Mouse (Mus musculus): ENCODE results near the gene Gna11. TPM values are rescaled to one million over a fixed set of nuclear protein-coding genes. Genes with fewer than 3 reads are reported as not detected.

Gna11 gene
- total RNA-seq, 2 experiments from 2014 or later: 25.7 to 30.3 TPM

DNA sequence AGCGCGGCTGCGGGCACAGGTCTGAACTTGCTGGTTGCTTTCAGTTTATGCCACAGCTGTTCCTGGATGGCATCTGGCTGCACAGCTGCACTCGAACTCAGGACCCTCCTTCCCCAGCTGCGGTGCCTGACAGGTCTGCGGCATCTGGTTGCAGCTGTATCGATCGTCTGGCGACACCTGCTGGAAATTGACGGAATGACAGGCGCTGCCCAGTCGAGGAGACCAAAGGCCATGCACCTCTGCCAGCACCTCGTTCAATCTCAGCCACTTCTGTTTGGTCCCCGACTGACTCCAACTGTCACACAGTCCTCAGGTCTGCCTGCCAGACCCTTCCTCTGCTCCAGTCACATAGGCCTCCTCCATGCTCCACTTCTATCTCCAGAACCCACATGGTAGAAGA, 18.2 kb downstream of the Gna11 start:
- peak; percentile 100 for TF ChIP-seq CTCF (IDR thresholded peaks at IDR 0.05)
- Histone ChIP-seq H3K4me3 (no peak overlapping the region), H3K27ac (no peak overlapping the region)
- intact Hi-C loops (cut with DNase I): loop anchor here (1.0 kb wide), 1 partner anchor 24 kb away; no protein-coding TSS in a partner anchor
- DNase-seq: peak; percentile 87

DNA sequence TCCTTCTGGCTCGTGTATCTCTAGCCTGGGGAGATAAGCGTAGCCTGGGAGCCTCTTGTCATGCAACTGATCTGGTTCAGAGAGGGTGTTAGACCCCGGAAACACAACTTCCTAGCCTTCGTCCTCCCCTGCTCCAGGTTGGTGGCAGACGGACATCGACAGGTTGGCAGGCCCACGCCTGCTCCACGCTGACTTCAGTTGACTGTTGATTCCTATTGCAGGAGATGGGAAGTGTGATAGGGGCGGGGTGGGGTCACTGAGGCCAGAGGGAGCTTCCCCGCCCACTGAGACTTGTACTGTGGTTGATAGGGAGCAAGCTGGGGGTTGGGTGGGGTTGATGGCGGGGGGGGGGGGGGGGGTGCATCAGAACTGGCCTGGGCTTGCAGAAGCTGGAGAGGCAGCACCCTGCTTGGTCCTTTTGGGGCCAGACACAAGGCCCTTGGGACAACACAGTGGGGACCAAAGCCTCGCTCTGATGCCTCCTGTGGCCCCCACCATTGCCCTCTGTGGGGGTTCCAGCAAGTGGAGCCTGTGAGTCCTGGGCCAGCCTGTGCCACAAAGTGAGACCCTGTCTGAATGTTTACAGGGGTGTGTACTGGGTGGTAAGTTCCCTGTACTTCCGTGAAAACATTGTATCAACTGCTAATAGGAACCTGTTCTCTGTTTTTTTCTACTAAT, 19.8 kb downstream of the Gna11 start:
- no peak overlapping the region for H3K4me3 ChIP-seq
- TF ChIP-seq CTCF (IDR thresholded peaks at IDR 0.05): no peak
- intact Hi-C loops (cut with DNase I): no loop called here
- H3K27ac ChIP-seq: 0 out of 2 replicates have a peak overlapping the region, but pooled peaks have one; percentile 43
- no peak for DNase-seq

DNA sequence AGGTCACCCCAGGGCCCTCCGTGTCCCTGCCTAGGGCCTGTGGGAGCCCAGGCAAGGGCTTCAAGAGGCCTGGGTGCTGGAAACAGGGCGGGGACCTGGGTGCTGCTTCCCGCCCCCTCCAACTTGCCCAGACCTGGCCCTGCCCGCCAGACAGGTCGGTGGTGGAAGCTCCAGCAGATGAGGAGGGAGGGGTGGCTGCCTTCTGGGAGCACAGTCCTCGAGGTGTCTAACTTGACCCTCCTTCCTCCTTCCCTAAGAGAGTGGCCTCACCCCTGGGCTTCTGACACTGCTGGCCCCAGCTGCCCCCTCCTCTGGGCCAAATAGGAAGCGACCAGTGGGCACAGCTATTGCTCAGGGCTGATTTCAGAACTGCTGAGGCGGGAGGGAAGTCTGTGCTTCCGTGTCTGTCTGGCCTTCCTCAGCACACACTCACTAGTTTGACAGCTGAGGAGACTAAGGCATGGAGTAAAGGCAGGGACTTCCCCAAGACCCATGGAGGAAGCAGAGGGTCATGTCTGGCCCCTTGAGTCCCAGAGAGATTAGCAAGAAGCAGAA, 20.9 kb downstream of the Gna11 start, which contains the start of gene Gna15:
Gna15 (minus strand) TSS at position 175 of the 555 bp plus-strand sequence.
- DNase-seq: no peak
- intact Hi-C loops (cut with DNase I): no loop called here
- Histone ChIP-seq H3K27ac (peak within 1 kb of the TSS; percentile 78), H3K4me3 (peak within 1 kb of the TSS; percentile 59)
- TF ChIP-seq CTCF (IDR thresholded peaks at IDR 0.05): no peak

DNA sequence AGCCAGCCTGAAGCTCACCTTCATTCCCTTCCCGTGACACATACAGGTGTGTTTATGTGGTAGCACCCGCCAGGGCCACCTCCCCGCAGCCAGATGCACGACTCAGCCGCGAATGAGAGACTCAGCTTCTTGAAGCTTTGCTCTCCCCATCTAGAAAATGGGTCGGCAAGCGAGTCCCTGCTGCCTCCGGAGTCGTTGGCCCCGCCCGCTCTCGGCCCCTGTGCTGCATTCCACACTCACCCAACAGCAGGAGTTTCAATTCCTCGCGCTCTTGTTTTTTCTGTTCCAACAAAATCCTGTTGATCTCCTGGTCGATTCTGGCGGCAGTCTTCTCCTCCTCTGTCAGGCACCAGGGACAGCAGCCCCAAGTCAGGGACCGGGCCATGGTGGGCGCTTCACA, 21.4 kb downstream of the Gna11 start:
- intact Hi-C loops (cut with DNase I): no loop called here
- Histone ChIP-seq H3K27ac (peak overlapping the region; percentile 78), H3K4me3 (peak overlapping the region; percentile 59)
- DNase-seq: no peak
- TF ChIP-seq CTCF (IDR thresholded peaks at IDR 0.05): no peak

DNA sequence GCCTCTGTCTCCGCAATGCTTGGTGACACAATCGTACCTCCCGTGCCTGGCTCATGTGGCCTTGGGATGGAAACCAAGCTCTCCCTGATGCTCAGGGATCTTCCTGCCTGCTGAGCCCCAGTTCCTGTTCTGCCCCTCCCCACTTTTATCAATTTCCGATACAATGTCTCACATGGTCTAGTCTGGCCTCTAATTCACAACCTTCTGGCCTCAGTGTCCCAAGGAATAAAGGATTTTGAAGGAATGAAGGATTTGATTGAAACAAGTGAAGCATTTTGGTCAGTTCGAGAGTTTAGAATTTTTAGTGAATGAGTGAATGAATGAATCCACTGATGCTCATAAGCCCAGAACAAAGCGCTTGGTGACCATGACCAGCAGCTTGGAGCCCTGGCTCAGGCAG, 21.8 kb downstream of the Gna11 start:
- Histone ChIP-seq H3K27ac (peak overlapping the region; percentile 78; the same call in 1 of the 2 replicates), H3K4me3 (peak overlapping the region; percentile 59)
- no peak for TF ChIP-seq CTCF (IDR thresholded peaks at IDR 0.05)
- intact Hi-C loops (cut with DNase I): no loop called here
- DNase-seq: no peak

DNA sequence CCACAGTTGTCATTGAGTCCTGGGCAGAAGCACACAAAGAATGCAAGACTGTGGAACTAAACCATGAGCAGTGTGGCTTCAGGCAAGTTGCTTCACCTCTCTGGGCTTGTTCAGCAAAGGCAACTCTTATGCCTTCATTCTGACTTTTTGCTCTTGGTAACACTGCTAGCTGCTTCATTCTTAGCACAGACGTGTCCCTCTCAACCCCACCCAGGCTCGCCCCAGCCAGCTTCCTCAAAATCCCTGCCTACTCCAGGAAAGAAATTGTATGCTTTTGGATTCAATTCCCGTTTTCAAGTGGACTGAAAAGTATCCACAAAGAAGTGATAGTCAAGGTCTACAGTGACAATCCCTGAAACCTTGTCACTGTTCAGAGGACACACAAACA, 25.0 kb downstream of the Gna11 start:
- intact Hi-C loops (cut with DNase I): loop anchor here (5.0 kb wide), 1 partner anchor 32 kb away; no protein-coding TSS in a partner anchor
- no peak for TF ChIP-seq CTCF (IDR thresholded peaks at IDR 0.05)
- no peak for DNase-seq
- peak overlapping the region; percentile 61 for H3K27ac ChIP-seq
- H3K4me3 ChIP-seq: no peak overlapping the region

DNA sequence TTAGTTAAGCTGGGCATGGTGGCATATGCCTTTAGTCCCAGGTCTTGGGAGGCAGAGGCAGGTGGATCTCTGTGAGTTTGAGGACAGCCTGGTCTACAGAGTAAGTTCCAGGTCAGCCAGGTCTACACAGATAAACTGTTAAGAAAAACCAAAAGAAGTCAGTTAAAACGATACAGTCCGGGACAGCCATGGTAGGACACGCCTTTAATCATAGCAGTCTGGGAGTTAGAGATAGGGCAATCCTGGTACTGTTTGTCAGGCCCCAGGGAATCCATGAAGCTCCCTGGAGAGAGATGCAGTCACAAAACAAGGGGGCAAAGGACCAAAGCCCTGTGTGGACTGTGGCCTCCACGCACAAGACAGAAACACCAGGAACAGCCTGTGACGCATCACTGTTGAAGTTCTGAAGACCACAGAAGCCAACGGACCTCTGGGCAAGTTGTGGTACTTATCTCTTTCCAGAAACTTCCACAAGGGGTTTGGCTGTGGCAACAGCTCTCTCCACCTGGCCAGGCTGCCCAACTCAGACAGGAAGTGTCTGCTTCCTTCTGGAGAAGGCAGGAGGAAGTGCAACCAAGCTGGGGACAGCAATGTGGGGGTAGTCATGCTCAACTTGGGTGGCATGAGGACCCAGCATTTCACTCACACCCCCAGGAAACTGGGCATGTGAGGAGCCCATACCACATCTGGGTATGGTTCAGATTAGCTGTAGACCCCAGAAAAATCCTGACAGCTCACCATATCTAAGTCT, 25.6 kb downstream of the Gna11 start:
- TF ChIP-seq CTCF (IDR thresholded peaks at IDR 0.05): no peak
- intact Hi-C loops (cut with DNase I): loop anchor here (5.0 kb wide), 1 partner anchor 33 kb away; no protein-coding TSS in a partner anchor
- DNase-seq: no peak
- Histone ChIP-seq H3K27ac (peak overlapping the region; percentile 61), H3K4me3 (no peak overlapping the region)

DNA sequence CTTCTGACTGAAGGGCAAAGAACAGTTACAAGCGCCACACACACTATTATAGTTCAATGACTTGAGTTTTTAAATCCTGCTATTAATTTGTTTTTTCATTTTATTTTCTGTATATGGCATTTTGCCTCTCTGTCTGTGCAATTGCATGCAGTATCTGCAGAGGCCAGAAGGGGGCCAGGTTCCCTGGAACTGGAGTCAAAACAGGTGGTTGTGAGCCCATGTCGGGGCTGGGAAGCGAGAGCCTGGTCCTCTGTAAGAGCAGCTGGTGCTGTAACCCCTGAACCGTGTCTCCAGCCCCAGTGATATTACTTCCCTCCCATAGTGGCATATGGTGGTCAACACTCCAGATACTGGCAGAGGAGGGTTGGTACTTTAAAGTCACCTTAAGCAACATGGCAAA, 26.4 kb downstream of the Gna11 start:
- Histone ChIP-seq H3K27ac (no peak overlapping the region), H3K4me3 (no peak overlapping the region)
- peak; percentile 80 for DNase-seq
- intact Hi-C loops (cut with DNase I): loop anchor here (5.0 kb wide), 1 partner anchor 34 kb away; no protein-coding TSS in a partner anchor
- TF ChIP-seq CTCF (IDR thresholded peaks at IDR 0.05): peak; percentile 87

DNA sequence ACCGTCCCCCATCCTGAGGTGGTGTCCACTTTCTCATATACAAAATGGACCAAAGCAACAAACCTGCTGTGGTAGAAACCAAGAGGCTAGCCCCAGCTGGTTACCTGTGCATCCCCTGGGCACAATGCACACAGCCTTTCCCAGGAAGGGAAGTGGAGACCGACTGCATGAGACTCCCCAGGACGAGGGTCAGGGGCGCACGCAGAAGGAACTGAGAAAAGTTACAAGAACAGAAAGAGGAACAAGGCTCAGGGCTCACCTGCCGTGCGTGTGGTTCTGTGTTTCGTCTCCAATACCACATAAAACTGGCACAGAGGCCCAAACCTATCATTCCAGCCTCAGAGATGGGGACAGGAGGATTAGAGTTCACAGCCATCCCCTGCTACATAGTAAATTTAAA, 27.8 kb downstream of the Gna11 start:
- H3K27ac ChIP-seq: no peak overlapping the region
- no peak for TF ChIP-seq CTCF (IDR thresholded peaks at IDR 0.05)
- no peak for DNase-seq
- no peak overlapping the region for H3K4me3 ChIP-seq
- intact Hi-C loops (cut with DNase I): loop anchor here (5.0 kb wide), 1 partner anchor 35 kb away; no protein-coding TSS in a partner anchor

DNA sequence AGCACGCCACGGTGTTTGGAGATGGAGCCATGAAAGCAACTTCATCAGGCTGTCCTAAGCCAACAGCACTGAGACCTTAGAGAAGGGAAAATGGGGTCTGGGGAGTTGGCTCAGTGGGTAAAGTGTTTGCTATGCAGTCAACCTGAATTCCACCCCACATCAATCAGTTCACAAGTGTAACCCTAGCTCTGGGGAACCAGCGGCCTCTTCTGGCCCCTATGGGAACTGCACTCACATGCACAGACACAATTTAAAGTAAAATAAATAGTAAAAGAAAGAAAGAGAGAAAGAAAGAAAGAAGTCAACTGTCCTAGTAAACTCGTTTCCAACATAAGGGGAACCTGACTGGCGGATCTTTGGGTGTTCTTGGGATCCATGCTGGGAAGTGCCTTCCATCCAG, 31.2 kb downstream of the Gna11 start:
- intact Hi-C loops (cut with DNase I): no loop called here

DNA sequence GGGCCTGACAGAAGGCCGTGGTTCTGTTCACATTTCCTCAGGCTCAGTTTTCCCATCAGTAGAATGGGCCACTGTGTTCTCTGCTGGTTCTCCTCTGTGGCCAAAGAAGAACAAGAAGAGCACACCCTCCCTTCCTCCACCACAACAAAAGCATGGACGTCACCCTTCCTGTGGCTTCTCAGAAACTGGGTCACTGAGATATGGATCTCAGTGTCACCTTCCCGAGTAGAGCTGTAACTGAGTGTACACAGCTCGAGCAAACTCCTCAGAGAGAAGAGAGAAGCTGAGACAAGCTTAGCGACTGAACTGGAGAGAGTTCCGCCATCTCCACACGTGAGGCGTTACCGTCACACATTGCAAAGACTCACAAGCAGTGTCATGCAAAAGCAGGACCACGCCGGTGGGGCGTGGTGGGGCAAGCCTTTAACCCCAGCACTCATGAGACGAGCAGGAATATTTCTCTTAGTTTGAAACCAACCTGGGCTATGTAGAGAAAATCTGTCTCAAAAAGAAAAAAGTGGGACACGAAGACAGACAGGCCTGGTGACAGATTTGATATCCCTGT, 34.7 kb downstream of the Gna11 start:
- H3K4me3 ChIP-seq: no peak overlapping the region
- intact Hi-C loops (cut with DNase I): no loop called here
- DNase-seq: no peak
- H3K27ac ChIP-seq: no peak overlapping the region
- TF ChIP-seq CTCF (IDR thresholded peaks at IDR 0.05): no peak

More for the DNA sequence above, 31.2 kb downstream of the Gna11 start:
- peak; percentile 9; the same call in 1 of the 2 replicates for TF ChIP-seq CTCF (IDR thresholded peaks at IDR 0.05)
- Histone ChIP-seq H3K27ac (no peak overlapping the region), H3K4me3 (no peak overlapping the region)
- DNase-seq: no peak

DNA sequence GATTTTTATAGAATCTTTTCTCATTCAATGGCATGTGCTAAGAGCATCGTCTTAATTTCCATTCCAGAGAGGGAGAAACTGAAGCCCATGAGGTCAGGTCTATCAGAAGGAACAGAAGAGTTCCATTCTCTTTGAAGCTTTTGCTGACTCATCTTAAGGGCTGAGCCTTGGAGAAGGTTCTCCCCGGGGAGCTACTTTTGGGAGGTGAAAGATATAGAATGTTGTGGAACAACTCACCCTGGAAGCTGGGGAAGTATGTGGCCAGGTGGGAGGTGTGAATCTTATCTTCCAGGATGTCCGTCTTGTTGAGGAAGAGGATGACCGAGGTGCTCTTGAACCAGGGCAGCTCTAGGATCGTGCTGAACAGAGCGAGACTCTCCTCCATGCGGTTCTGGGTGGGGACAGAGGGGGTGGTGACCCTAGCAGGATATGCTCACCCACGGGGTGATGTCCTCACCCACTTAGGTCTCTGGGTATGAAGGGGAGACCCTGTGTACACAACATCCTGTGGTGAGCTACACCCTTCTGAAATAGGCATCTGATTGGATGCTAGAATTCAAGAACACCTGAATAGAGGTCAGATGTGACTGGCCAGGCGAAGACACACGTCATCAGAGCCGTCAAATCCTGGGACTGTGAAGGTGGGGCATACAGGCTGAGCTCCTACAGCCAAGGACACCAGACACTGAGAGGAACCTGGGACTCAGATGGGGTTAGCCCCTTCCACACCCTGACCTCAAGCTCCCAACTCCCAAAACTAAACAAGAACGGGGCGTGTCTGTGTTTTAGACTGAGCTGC, 37.1 kb downstream of the Gna11 start:
- TF ChIP-seq CTCF (IDR thresholded peaks at IDR 0.05): no peak
- H3K4me3 ChIP-seq: no peak overlapping the region
- DNase-seq: no peak
- no peak overlapping the region for H3K27ac ChIP-seq
- intact Hi-C loops (cut with DNase I): loop anchor here (10.0 kb wide), 1 partner anchor 667 kb away; no protein-coding TSS in a partner anchor

Data from gastrocnemius, adult 2 months (tissue).